Mouse (Mus musculus): ENCODE data around the gene Rps21.

- TF ChIP-seq POLR2A (IDR thresholded peaks at IDR 0.05; ENCODE audit: insufficient read depth, low read depth, low read length): no peak
- TF ChIP-seq CTCF (IDR thresholded peaks at IDR 0.05; ENCODE audit: insufficient read depth, low read depth, low read length): no peak
Measured at GRCm38 (mm10) chr2:180274523-180274922, 17.3 kb downstream of the Rps21 start.
